11 mouse cellular contexts compared by ENCODE assay signal in genomic region chr1:182990092-182990762, GRCm38 (mm10). TPM values are rescaled to one million over a fixed set of nuclear protein-coding genes. Genes with fewer than 3 reads are reported as not detected.
DNase-seq lines count a peak whose midpoint lies in the region; ATAC-seq and TF ChIP-seq lines count a peak whose summit lies in the region.
"Had no signal": no experiment of that assay in that cellular context is flagged by ENCODE, and none has a peak within 500 bp of the region (broad histone marks: within the 10 kb centered on the region; RNA-seq: fewer than 3 reads in every experiment).

No protein-coding gene starts in this region.

- no peak overlapping the region for H3K4me2 ChIP-seq in intestine, embryonic 14.5 days (ENCODE audit: low read length)
- H3K4me2 ChIP-seq in intestine, postnatal 0 days (replicated peaks; ENCODE audit: low read depth): no peak overlapping the region
- no peak overlapping the region for H3K4me2 ChIP-seq in neural tube, embryonic 13.5 days
- H3K4me2 ChIP-seq in stomach, embryonic 15.5 days: no peak overlapping the region
- H3K4me2 ChIP-seq: heart, embryonic 13.5 days; limb, embryonic 15.5 days; midbrain, embryonic 12.5 days; neural tube, embryonic 15.5 days had no signal

- H3K4me1 ChIP-seq in intestine, embryonic 14.5 days (replicated peaks; ENCODE audit: control insufficient read depth, insufficient read depth, low read length): peaks cover 9% of the 10 kb centered on the region
- no peaks in the 10 kb centered on the region for H3K4me1 ChIP-seq in intestine, postnatal 0 days (replicated peaks; ENCODE audit: control insufficient read depth, insufficient read depth, low read length)
- no peaks in the 10 kb centered on the region for H3K4me1 ChIP-seq in neural tube, embryonic 13.5 days (replicated peaks)
- H3K4me1 ChIP-seq in stomach, embryonic 15.5 days: peaks cover 6% of the 10 kb centered on the region; the same call in 1 of the 2 replicates
- no peaks in the 10 kb centered on the region for H3K4me1 ChIP-seq in lung, adult 2 months (ENCODE audit: control insufficient read depth, insufficient read depth, low read length)
- H3K4me1 ChIP-seq: midbrain, embryonic 12.5 days; neural tube, embryonic 15.5 days had no signal

- 0 out of 2 replicates have a peak, but pooled peaks have one; percentile 27 for ATAC-seq in intestine, embryonic 14.5 days (replicated peaks; ENCODE audit: low FRiP score, low TSS enrichment, low read depth)
- ATAC-seq in intestine, postnatal 0 days: no peak
- ATAC-seq in neural tube, embryonic 13.5 days (ENCODE audit: low read depth): peak; percentile 23; the same call in 1 of the 2 replicates
- ATAC-seq in inflammation-experienced regulatory T-cells, adult 6 months: peak; percentile 41
- ATAC-seq in stomach, embryonic 15.5 days (ENCODE audit: insufficient read depth, low FRiP score, low read depth): peak; percentile 31; the same call in 1 of the 2 replicates

- TF ChIP-seq POLR2A in lung, adult 2 months (IDR thresholded peaks at IDR 0.05; ENCODE audit: borderline replicate concordance, extremely low read depth, low read depth, low read length): no peak

- H3K9ac ChIP-seq in intestine, embryonic 14.5 days (ENCODE audit: low read length): no peak overlapping the region
- no peak overlapping the region for H3K9ac ChIP-seq in intestine, postnatal 0 days (ENCODE audit: low read depth, low read length)
- H3K9ac ChIP-seq in neural tube, embryonic 13.5 days: no peak overlapping the region
- no peak overlapping the region for H3K9ac ChIP-seq in stomach, embryonic 15.5 days
- H3K9ac ChIP-seq: heart, embryonic 13.5 days; limb, embryonic 15.5 days; midbrain, embryonic 12.5 days; neural tube, embryonic 15.5 days had no signal

- no peak overlapping the region for H3K27ac ChIP-seq in intestine, embryonic 14.5 days (ENCODE audit: low read depth)
- no peak overlapping the region for H3K27ac ChIP-seq in intestine, postnatal 0 days (ENCODE audit: low read depth, low read length)
- H3K27ac ChIP-seq in neural tube, embryonic 13.5 days (replicated peaks): no peak overlapping the region
- H3K27ac ChIP-seq in stomach, embryonic 15.5 days: no peak overlapping the region
- H3K27ac ChIP-seq: heart, embryonic 13.5 days; limb, embryonic 15.5 days; midbrain, embryonic 12.5 days; neural tube, embryonic 15.5 days had no signal

- WGBS in intestine, embryonic 14.5 days: 82% methylated on average over 14 of the region's 14 CpGs
- WGBS in intestine, postnatal 0 days: 77% methylated on average over 14 of the region's 14 CpGs
- 77% methylated on average over 14 of the region's 14 CpGs for WGBS in neural tube, embryonic 13.5 days
- 76% methylated on average over 14 of the region's 14 CpGs for WGBS in stomach, embryonic 15.5 days
- 73% methylated on average over 14 of the region's 14 CpGs for WGBS in lung, adult 2 months

- DNase-seq in intestine, embryonic 14.5 days (ENCODE audit: low spot score): no peak
- DNase-seq in neural tube, embryonic 10.5 days (ENCODE audit: extremely low spot score, low spot score): no peak
- DNase-seq in lung, adult 2 months: no peak

- H3K36me3 ChIP-seq in intestine, embryonic 14.5 days (ENCODE audit: control insufficient read depth, insufficient read depth, low read length): no peaks in the 10 kb centered on the region
- no peaks in the 10 kb centered on the region for H3K36me3 ChIP-seq in intestine, postnatal 0 days (ENCODE audit: control insufficient read depth, insufficient read depth)
- no peaks in the 10 kb centered on the region for H3K36me3 ChIP-seq in neural tube, embryonic 13.5 days
- no peaks in the 10 kb centered on the region for H3K36me3 ChIP-seq in stomach, embryonic 15.5 days
- H3K36me3 ChIP-seq: heart, embryonic 13.5 days; limb, embryonic 15.5 days; midbrain, embryonic 12.5 days; neural tube, embryonic 15.5 days had no signal

- TF ChIP-seq CTCF in intestine, postnatal 0 days (IDR thresholded peaks at IDR 0.05; ENCODE audit: low read depth): no peak
- TF ChIP-seq CTCF in lung, adult 2 months (IDR thresholded peaks at IDR 0.05; ENCODE audit: insufficient read depth, low read length): no peak

- H3K9me3 ChIP-seq in intestine, embryonic 14.5 days (ENCODE audit: control insufficient read depth, low read length): no peaks in the 10 kb centered on the region
- H3K9me3 ChIP-seq in intestine, postnatal 0 days (ENCODE audit: control insufficient read depth): no peaks in the 10 kb centered on the region
- H3K9me3 ChIP-seq in neural tube, embryonic 13.5 days: no peaks in the 10 kb centered on the region
- H3K9me3 ChIP-seq in stomach, embryonic 15.5 days: no peaks in the 10 kb centered on the region
- H3K9me3 ChIP-seq: heart, embryonic 13.5 days; limb, embryonic 15.5 days; midbrain, embryonic 12.5 days; neural tube, embryonic 15.5 days had no signal

- no peak overlapping the region for H3K4me3 ChIP-seq in intestine, embryonic 14.5 days (ENCODE audit: low read depth, low read length)
- H3K4me3 ChIP-seq in intestine, postnatal 0 days (ENCODE audit: low read depth, low read length): no peak overlapping the region
- H3K4me3 ChIP-seq in neural tube, embryonic 13.5 days: no peak overlapping the region
- no peak overlapping the region for H3K4me3 ChIP-seq in stomach, embryonic 15.5 days (replicated peaks)
- H3K4me3 ChIP-seq in lung, adult 2 months (replicated peaks; ENCODE audit: extremely low read depth, low read depth, low read length): no peak overlapping the region
- H3K4me3 ChIP-seq: heart, embryonic 13.5 days; limb, embryonic 15.5 days; midbrain, embryonic 12.5 days; neural tube, embryonic 15.5 days had no signal

- no peaks in the 10 kb centered on the region for H3K27me3 ChIP-seq in intestine, embryonic 14.5 days (replicated peaks; ENCODE audit: control insufficient read depth, insufficient read depth, low read length)
- no peaks in the 10 kb centered on the region for H3K27me3 ChIP-seq in intestine, postnatal 0 days (replicated peaks; ENCODE audit: control insufficient read depth, insufficient read depth, low read length)
- no peaks in the 10 kb centered on the region for H3K27me3 ChIP-seq in neural tube, embryonic 13.5 days
- no peaks in the 10 kb centered on the region for H3K27me3 ChIP-seq in stomach, embryonic 15.5 days (replicated peaks)
- H3K27me3 ChIP-seq: heart, embryonic 13.5 days; limb, embryonic 15.5 days had no signal

RNA-seq across cellular contexts. Expression of gene Tlr5, which starts 35.6 kb away (rescaled TPM):
- 5.7 and 6.8 TPM in 2 replicates for polyA plus RNA-seq in intestine, embryonic 14.5 days (2014; fragmentation: Nextera tagmentation; extraction: Ambion mirVana)
- 4.3 and 5.0 TPM in 2 replicates for polyA plus RNA-seq in intestine, postnatal 0 days (2015; fragmentation: Nextera tagmentation; extraction: Ambion mirVana)
- polyA plus RNA-seq in neural tube, embryonic 13.5 days (2015; fragmentation: Nextera tagmentation; extraction: Ambion mirVana): 0.39 and 0.58 TPM in 2 replicates
- polyA plus RNA-seq in inflammation-experienced regulatory T-cells, adult 6 months (2017; shearing (Covaris generic)): not detected
- 2.1 and 2.5 TPM in 2 replicates for polyA plus RNA-seq in stomach, embryonic 15.5 days (2015; fragmentation: Nextera tagmentation; extraction: Ambion mirVana)
- polyA plus RNA-seq in lung, adult 2 months (2012; rRNA removed): 6.1 and 7.4 TPM in 2 replicates
